Mouse (Mus musculus) midbrain, embryonic 14.5 days (tissue): ENCODE data around the gene Tnfsf8. TPM values are rescaled to one million over a fixed set of nuclear protein-coding genes. Genes with fewer than 3 reads are reported as not detected.

ENCODE experiments used
- ATAC-seq: fragments of 200-750 bp; cut with Nextera tagmentation; 2 replicates; pipeline ENCODE4 v1.8.0; 2017; ENCODE audit warnings: moderate number of reproducible peaks, moderate library complexity; ENCODE audit not compliant: low FRiP score, low TSS enrichment
- DNase-seq: peaks from one replicate; pipeline ENCODE4 v3.0.0-alpha.2; 2015
- H3K27ac ChIP-seq: fragments of 300-500 bp; sonication (generic); replicated peaks from 2 replicates; pipeline ENCODE4 v1.5.1; 2014; ENCODE audit warnings: mild to moderate bottlenecking, low read depth, low read length, moderate library complexity
- H3K27me3 ChIP-seq: fragments of 300-500 bp; sonication (generic); 2 replicates; pipeline ENCODE4 v1.6.1; 2014; ENCODE audit warnings: low read length, control low read depth, mixed read lengths; ENCODE audit not compliant: control insufficient read depth, insufficient read depth
- H3K36me3 ChIP-seq: fragments of 300-500 bp; sonication (generic); 2 replicates; pipeline ENCODE4 v1.6.1; 2014; ENCODE audit warnings: low read length, control low read depth; ENCODE audit not compliant: control insufficient read depth, insufficient read depth
- H3K4me1 ChIP-seq: fragments of 300-500 bp; sonication (generic); 2 replicates; pipeline ENCODE4 v1.6.1; 2014; ENCODE audit warnings: mild to moderate bottlenecking, antibody characterized with exemption, low read length, control low read depth; ENCODE audit not compliant: control insufficient read depth, insufficient read depth
- H3K4me2 ChIP-seq: fragments of 300-500 bp; sonication (generic); 2 replicates; pipeline ENCODE4 v1.6.1; 2014; ENCODE audit warnings: mild to moderate bottlenecking, low read length, moderate library complexity
- H3K4me3 ChIP-seq: fragments of 300-500 bp; sonication (generic); replicated peaks from 2 replicates; pipeline ENCODE4 v1.5.1; 2014; ENCODE audit warnings: low read depth, low read length
- H3K9ac ChIP-seq: fragments of 300-500 bp; sonication (generic); replicated peaks from 2 replicates; pipeline ENCODE4 v1.6.1; 2014; ENCODE audit warnings: mild to moderate bottlenecking, low read length, moderate library complexity
- H3K9me3 ChIP-seq: fragments of 300-500 bp; sonication (generic); 2 replicates; pipeline ENCODE4 v1.6.1; 2016; ENCODE audit warnings: low read length, control low read depth, mixed read lengths; ENCODE audit not compliant: control insufficient read depth
- WGBS: fragments of 180-500 bp; shearing (Covaris S2); extraction: QIAGEN DNeasy Blood & Tissue Kit; methylation state at CpG from one replicate; pipeline ENCODE4 v1.1.7; 2014; 5-methylcytosine and 5-hydroxymethylcytosine counted together
- polyA plus RNA-seq: library from polyadenylated mRNA; unstranded; fragments of >200 nt; fragmentation: Nextera tagmentation; extraction: Ambion mirVana; gene quantifications from 2 replicates; pipeline ENCODE4 v1.2.1, GENCODE M21; 2014

Tnfsf8 gene
- polyA plus RNA-seq, 1 experiment from 2014 or later = 0.09 TPM

DNA sequence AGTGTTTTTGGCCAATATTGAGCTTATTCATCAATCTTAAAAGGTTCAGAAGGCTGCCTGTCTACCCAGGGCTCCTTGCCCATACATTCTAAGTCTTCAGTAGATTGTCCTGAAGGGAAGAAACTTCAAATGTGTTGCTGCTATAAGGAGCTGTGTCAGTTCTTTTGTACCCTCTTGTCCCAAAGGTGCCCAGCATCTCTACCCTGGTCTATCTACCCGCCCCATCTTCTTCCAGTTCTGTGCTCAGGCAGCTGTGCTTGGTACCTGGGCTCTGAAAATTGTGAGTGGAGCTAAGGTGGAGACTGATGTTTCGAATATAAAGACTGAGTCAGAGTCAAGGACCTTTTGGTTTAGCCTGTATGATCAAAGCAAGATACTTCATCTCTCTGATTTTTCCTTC is 11.1 kb downstream of the Tnfsf8 start:
- no peaks in the 10 kb centered on the region for H3K27me3 ChIP-seq
- DNase-seq (no peak), ATAC-seq (no peak)
- WGBS = 86% methylated on average over 2 of the region's 2 CpGs
- H3K9me3 ChIP-seq = no peaks in the 10 kb centered on the region
- H3K4me3 ChIP-seq = no peak overlapping the region
- H3K4me1 ChIP-seq = no peaks in the 10 kb centered on the region
- H3K9ac ChIP-seq = no peak overlapping the region
- no peak overlapping the region for H3K4me2 ChIP-seq
- no peak overlapping the region for H3K27ac ChIP-seq
- no peaks in the 10 kb centered on the region for H3K36me3 ChIP-seq

DNA sequence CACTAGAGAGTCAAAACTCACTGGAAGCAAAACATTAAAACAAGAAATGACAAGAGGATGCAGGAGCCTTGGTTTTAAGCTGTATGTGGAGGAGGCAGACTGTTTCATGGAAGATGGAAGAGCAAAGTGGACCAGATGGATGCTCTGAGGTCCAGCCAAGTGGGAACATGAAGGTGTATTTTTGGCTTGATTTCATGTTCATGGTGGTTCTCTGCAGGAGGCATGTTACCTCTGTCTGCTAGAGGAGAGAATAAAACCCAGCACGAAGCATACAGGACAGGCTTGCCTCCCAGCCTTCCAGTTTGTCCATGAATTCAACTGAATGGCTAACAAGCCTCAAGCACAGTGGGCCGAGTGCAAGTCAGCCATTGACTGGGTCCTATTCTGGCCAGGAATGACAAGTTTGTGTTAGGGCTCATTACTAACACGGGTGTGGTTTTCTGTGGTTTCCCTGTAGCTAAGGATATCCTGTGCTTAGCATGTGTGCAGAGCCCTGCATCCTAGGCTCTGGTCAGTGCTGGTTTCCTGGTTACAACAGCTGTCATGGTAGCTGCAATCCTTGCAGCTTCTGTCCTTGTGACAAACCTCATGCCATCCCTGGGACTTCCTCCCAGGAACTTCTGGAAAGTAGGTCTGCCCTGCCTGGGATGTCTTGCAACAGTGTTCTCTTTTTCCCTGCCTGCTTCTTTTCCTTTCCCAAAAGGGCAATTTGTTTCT is 14.1 kb downstream of the Tnfsf8 start:
- no peaks in the 10 kb centered on the region for H3K4me1 ChIP-seq
- ATAC-seq = no peak
- 81% methylated on average over 3 of the region's 3 CpGs for WGBS

DNA sequence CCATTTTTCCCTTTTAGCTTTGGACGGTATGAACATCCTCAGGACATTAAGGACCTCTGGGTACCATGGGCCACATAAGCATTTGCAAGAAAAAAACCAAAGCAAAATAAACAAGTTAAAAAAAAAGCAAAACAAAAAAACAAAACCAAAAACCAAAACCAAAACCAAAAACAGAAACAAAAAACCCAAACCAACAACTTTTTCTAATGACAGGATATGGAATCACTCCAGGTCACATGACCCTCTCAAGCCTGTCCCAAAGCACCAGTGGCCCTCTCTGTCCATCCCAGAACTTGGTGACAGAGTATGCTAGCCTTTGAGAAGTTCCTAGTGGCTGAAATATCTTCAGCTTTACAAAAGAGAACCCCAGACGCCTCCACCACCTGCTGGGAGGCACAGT is 15.4 kb downstream of the Tnfsf8 start:
- no peaks in the 10 kb centered on the region for H3K36me3 ChIP-seq
- WGBS = 77% methylated on average over 2 of the region's 2 CpGs
- H3K4me2 ChIP-seq = no peak overlapping the region
- no peak overlapping the region for H3K27ac ChIP-seq
- ATAC-seq (no peak), DNase-seq (no peak)
- H3K9ac ChIP-seq = no peak overlapping the region
- no peaks in the 10 kb centered on the region for H3K4me1 ChIP-seq
- no peaks in the 10 kb centered on the region for H3K9me3 ChIP-seq
- no peak overlapping the region for H3K4me3 ChIP-seq
- no peaks in the 10 kb centered on the region for H3K27me3 ChIP-seq

More for the DNA sequence above, 14.1 kb downstream of the Tnfsf8 start:
- Histone ChIP-seq H3K9ac (no peak overlapping the region), H3K36me3 (no peaks in the 10 kb centered on the region), H3K4me3 (no peak overlapping the region), H3K4me2 (no peak overlapping the region), H3K27me3 (no peaks in the 10 kb centered on the region), H3K27ac (no peak overlapping the region), H3K9me3 (no peaks in the 10 kb centered on the region)
- no peak for DNase-seq

DNA sequence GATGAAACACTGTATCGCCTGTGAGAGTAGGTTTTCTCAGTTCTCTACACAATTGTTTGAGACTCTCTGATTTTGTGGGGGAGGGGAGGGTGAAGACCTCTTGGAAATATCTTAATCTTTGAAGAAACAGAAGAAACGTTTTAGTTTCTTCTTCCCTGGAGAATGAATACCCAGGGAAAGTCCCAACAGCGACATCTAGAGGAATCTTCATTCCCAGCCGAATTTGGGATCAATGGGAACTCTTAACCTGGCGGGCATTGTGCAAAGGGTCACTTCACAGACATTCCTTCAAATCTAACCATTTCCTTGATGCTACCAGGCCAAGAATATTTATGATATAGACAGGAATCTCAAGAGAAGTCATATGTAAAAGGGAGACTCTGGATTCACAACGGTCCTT is 17.2 kb downstream of the Tnfsf8 start:
- ATAC-seq = no peak
- Histone ChIP-seq H3K9me3 (no peaks in the 10 kb centered on the region), H3K27me3 (no peaks in the 10 kb centered on the region), H3K4me2 (no peak overlapping the region), H3K4me1 (no peaks in the 10 kb centered on the region), H3K27ac (no peak overlapping the region), H3K36me3 (no peaks in the 10 kb centered on the region), H3K4me3 (no peak overlapping the region), H3K9ac (no peak overlapping the region)
- peak; percentile 79 for DNase-seq
- 24% methylated on average over 6 of the region's 6 CpGs for WGBS

DNA sequence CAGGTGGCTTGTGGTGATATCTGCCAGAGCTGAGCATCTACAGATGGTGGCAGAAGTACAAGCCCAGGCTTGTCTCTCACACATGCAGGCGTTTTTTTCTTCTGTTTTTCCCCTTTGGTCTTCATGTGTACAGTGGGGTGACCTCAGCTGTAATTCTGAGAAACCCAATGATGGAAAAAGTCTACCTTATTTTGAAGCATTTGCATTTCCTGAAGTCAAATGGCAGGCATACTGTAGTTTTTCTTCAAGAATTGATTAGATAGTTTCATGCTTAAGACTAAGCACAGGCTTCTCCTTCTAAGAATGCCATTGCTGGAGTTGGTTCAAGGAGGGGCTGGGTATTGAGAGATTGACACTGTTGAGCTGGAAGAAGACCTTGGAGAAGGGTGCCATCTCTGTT is 18.9 kb downstream of the Tnfsf8 start:
- H3K4me3 ChIP-seq = no peak overlapping the region
- DNase-seq = no peak
- no peak overlapping the region for H3K27ac ChIP-seq
- WGBS = 70% methylated on average over 1 of the region's 1 CpGs
- no peak overlapping the region for H3K4me2 ChIP-seq
- H3K9ac ChIP-seq = no peak overlapping the region
- H3K36me3 ChIP-seq = no peaks in the 10 kb centered on the region
- H3K9me3 ChIP-seq = no peaks in the 10 kb centered on the region
- ATAC-seq = no peak
- H3K4me1 ChIP-seq = no peaks in the 10 kb centered on the region
- H3K27me3 ChIP-seq = no peaks in the 10 kb centered on the region

DNA sequence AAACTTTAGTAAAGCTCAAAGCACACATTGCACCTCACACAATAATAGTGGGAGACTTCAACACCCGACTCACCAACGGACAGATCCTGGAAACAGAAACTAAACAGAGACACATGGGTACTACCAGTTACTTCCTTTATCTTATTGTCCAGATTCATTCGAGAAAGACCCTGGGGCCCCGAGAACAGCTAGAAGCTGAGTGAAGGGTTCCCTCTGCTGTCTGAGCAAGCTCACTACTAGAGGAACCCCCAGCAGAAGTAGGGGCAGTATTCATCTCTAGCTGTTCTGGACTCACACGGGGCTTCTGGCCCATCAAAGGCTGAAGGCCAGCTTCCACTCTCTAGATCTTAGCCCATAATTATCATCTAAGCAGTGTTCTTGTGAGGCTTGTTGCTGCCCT is 20.7 kb downstream of the Tnfsf8 start:
- H3K4me3 ChIP-seq = no peak overlapping the region

DNA sequence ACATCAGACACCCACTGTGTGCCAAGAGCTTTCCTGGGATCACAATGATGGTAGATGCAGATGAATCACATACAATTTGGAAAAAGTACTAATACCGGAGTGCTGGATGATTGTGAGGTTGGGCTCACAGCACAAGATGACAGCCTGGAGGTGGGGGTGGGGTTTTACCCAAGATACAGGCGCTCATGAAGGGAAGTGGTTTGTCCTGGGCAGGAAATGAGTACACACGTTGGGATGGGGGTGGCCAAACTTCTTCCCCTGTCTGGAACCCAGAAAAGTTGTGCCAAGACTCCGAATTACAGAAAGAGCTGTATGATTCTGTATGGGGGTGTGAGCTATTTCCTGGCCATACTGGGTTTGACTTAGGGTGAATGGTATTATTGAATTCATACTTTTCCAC is 38.0 kb downstream of the Tnfsf8 start:
- Histone ChIP-seq H3K4me3 (no peak overlapping the region), H3K4me2 (no peak overlapping the region), H3K4me1 (no peaks in the 10 kb centered on the region), H3K9me3 (no peaks in the 10 kb centered on the region), H3K27ac (no peak overlapping the region), H3K9ac (no peak overlapping the region), H3K27me3 (no peaks in the 10 kb centered on the region), H3K36me3 (no peaks in the 10 kb centered on the region)
- no peak for ATAC-seq
- 83% methylated on average over 4 of the region's 4 CpGs for WGBS
- no peak for DNase-seq

More for the DNA sequence above, 20.7 kb downstream of the Tnfsf8 start:
- H3K36me3 ChIP-seq = no peaks in the 10 kb centered on the region
- no peak for ATAC-seq
- H3K9me3 ChIP-seq = no peaks in the 10 kb centered on the region
- H3K4me2 ChIP-seq = no peak overlapping the region
- no peaks in the 10 kb centered on the region for H3K4me1 ChIP-seq
- 58% methylated on average over 5 of the region's 5 CpGs for WGBS
- no peaks in the 10 kb centered on the region for H3K27me3 ChIP-seq
- no peak overlapping the region for H3K9ac ChIP-seq
- no peak overlapping the region for H3K27ac ChIP-seq
- peak; percentile 32 for DNase-seq

DNA sequence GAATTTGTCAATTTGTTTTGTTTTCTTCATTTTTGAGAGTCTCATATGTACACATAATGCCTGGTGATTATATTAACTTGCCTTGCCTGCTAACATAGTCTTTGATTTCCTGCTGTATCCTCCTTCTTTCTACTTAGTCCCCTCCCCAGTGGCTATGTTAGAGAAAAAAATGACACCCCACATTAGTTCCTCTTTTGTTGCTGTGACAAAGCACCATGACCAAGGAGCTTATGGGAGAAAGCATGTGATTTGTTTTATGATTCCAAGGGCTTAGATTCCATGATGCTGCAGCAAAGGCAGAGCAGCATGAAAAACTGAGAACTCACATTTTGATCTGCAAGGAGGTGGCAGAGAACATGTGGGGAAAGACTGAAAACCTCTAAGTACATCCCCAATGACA is 43.6 kb downstream of the Tnfsf8 start:
- no peak overlapping the region for H3K27ac ChIP-seq
- no peaks in the 10 kb centered on the region for H3K4me1 ChIP-seq
- H3K4me3 ChIP-seq = no peak overlapping the region
- no peaks in the 10 kb centered on the region for H3K27me3 ChIP-seq
- no peak overlapping the region for H3K4me2 ChIP-seq
- H3K9me3 ChIP-seq = no peaks in the 10 kb centered on the region
- H3K36me3 ChIP-seq = no peaks in the 10 kb centered on the region
- DNase-seq (no peak), ATAC-seq (no peak)
- no peak overlapping the region for H3K9ac ChIP-seq

DNA sequence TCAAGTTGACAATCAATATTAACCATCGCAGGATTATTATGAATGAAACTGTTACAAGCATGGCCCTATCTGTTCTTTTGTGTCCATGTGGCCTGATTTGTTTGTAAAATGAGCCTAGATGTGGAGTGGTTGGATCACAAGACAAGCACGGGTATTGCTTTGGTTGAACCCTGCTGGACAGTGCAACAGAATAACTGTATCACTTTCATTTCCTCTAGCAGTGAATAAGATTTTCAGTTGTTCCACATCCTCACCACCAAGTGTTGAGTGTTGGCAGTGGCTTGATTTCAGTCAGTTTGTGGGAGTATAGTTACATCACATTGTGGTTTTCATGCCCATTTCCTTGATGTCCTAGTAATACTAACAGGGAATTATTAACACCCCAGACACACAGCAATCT is 45.5 kb downstream of the Tnfsf8 start:
- H3K9me3 ChIP-seq = no peaks in the 10 kb centered on the region
- ATAC-seq = no peak
- DNase-seq = no peak
- H3K27me3 ChIP-seq = no peaks in the 10 kb centered on the region
- no peak overlapping the region for H3K4me2 ChIP-seq
- 92% methylated on average over 2 of the region's 2 CpGs for WGBS
- H3K4me3 ChIP-seq = no peak overlapping the region
- no peak overlapping the region for H3K9ac ChIP-seq
- no peaks in the 10 kb centered on the region for H3K4me1 ChIP-seq
- H3K36me3 ChIP-seq = no peaks in the 10 kb centered on the region
- no peak overlapping the region for H3K27ac ChIP-seq
